Mouse (Mus musculus): ENCODE measurements around the gene Crkl. TPM values are rescaled to one million over a fixed set of nuclear protein-coding genes. Genes with fewer than 3 reads are reported as not detected.
"Not testable (repeated sequence)": the region's sequence is repeated elsewhere in the genome, so short reads cannot be mapped to it uniquely, and the experiment has no call there.

Crkl gene
- total and polyA plus RNA-seq, 2 experiments from 2014 or later: 55.4 to 60.5 TPM

- Histone ChIP-seq H3K4me3 (ENCODE audit: low read depth, low read length) (no peak overlapping the region), H3K9me3 (ENCODE audit: low read length) (no peaks in the 10 kb centered on the region), H3K4me1 (ENCODE audit: insufficient read depth) (peaks cover 4% of the 10 kb centered on the region; the same call in 1 of the 2 replicates), H3K27me3 (ENCODE audit: insufficient read depth, low read length) (no peaks in the 10 kb centered on the region), H3K36me3 (ENCODE audit: insufficient read depth) (no peaks in the 10 kb centered on the region), H3K4me2 (ENCODE audit: low read depth) (no peak overlapping the region), H3K9ac (no peak overlapping the region), H3K27ac (ENCODE audit: low read depth, low read length) (no peak overlapping the region)
- no peak for TF ChIP-seq CTCF (IDR thresholded peaks at IDR 0.05; ENCODE audit: low read depth)
- 16% methylated on average over 10 of the region's 10 CpGs for WGBS
- DNase-seq (peak; percentile 25), ATAC-seq (peak; percentile 89)
Observed at GRCm38 (mm10) chr16:17499249-17499883, 47.6 kb downstream of the Crkl start.

- H3K4me1 ChIP-seq (ENCODE audit: insufficient read depth): no peaks in the 10 kb centered on the region
- H3K4me2 ChIP-seq (ENCODE audit: low read depth): no peak overlapping the region
- no peak for ATAC-seq
- no peak overlapping the region for H3K27ac ChIP-seq (ENCODE audit: low read depth, low read length)
- no peaks in the 10 kb centered on the region for H3K27me3 ChIP-seq (ENCODE audit: insufficient read depth, low read length)
- no peak for TF ChIP-seq CTCF (IDR thresholded peaks at IDR 0.05; ENCODE audit: low read depth)
- no peak overlapping the region for H3K9ac ChIP-seq
- H3K36me3 ChIP-seq (ENCODE audit: insufficient read depth): no peaks in the 10 kb centered on the region
- DNase-seq: no peak
- no peak overlapping the region for H3K4me3 ChIP-seq (ENCODE audit: low read depth, low read length)
- H3K9me3 ChIP-seq (ENCODE audit: low read length): no peaks in the 10 kb centered on the region
- WGBS: 90% methylated on average over 4 of the region's 4 CpGs
Observed at GRCm38 (mm10) chr16:17502681-17503080, 50.9 kb downstream of the Crkl start.

- WGBS: 78% methylated on average over 5 of the region's 5 CpGs
- peaks cover 4% of the 10 kb centered on the region for H3K36me3 ChIP-seq (ENCODE audit: insufficient read depth)
- H3K4me2 ChIP-seq (ENCODE audit: low read depth): no peak overlapping the region
- no peak overlapping the region for H3K4me3 ChIP-seq (ENCODE audit: low read depth, low read length)
- no peak overlapping the region for H3K27ac ChIP-seq (ENCODE audit: low read depth, low read length)
- peaks cover 12% of the 10 kb centered on the region; the same call in 1 of the 2 replicates for H3K4me1 ChIP-seq (ENCODE audit: insufficient read depth)
- H3K27me3 ChIP-seq (ENCODE audit: insufficient read depth, low read length): no peaks in the 10 kb centered on the region
- H3K9ac ChIP-seq: no peak overlapping the region
- no peaks in the 10 kb centered on the region for H3K9me3 ChIP-seq (ENCODE audit: low read length)
- no peak for ATAC-seq
- DNase-seq: no peak
- TF ChIP-seq CTCF (IDR thresholded peaks at IDR 0.05; ENCODE audit: low read depth): no peak
Observed at GRCm38 (mm10) chr16:17507018-17507552, 55.3 kb downstream of the Crkl start.

- peak; percentile 12 for ATAC-seq
- TF ChIP-seq CTCF (IDR thresholded peaks at IDR 0.05; ENCODE audit: low read depth): peak; percentile 9
- WGBS: 29% methylated on average over 3 of the region's 3 CpGs
Observed at GRCm38 (mm10) chr16:17508031-17508430, 56.2 kb downstream of the Crkl start.

GRCm38 (mm10) chr16:17508546-17509239, 56.9 kb downstream of the Crkl start, which contains the start of gene Lztr1:
TSS of gene Lztr1 (plus strand) at chr16:17508688.
- peak within 1 kb of the TSS; percentile 61 for H3K4me3 ChIP-seq (ENCODE audit: low read depth, low read length)
- WGBS: 4% methylated on average over 50 of the region's 50 CpGs

More at GRCm38 (mm10) chr16:17508031-17508430, 56.2 kb downstream of the Crkl start:
- Histone ChIP-seq H3K9ac (peak overlapping the region; percentile 77), H3K4me2 (ENCODE audit: low read depth) (peak overlapping the region; percentile 70), H3K4me3 (ENCODE audit: low read depth, low read length) (peak overlapping the region; percentile 61), H3K36me3 (ENCODE audit: insufficient read depth) (peaks cover 14% of the 10 kb centered on the region), H3K4me1 (ENCODE audit: insufficient read depth) (peaks cover 12% of the 10 kb centered on the region; the same call in 1 of the 2 replicates), H3K27ac (ENCODE audit: low read depth, low read length) (peak overlapping the region; percentile 95)
- H3K27me3 ChIP-seq (ENCODE audit: insufficient read depth, low read length); H3K9me3 ChIP-seq (ENCODE audit: low read length); DNase-seq: not testable (repeated sequence)

GRCm38 (mm10) chr16:17509240-17509597, 57.4 kb downstream of the Crkl start:
- Histone ChIP-seq H3K4me3 (ENCODE audit: low read depth, low read length) (peak overlapping the region; percentile 61), H3K9me3 (ENCODE audit: low read length) (no peaks in the 10 kb centered on the region), H3K4me2 (ENCODE audit: low read depth) (peak overlapping the region; percentile 70), H3K27me3 (ENCODE audit: insufficient read depth, low read length) (no peaks in the 10 kb centered on the region), H3K4me1 (ENCODE audit: insufficient read depth) (peaks cover 12% of the 10 kb centered on the region; the same call in 1 of the 2 replicates), H3K9ac (peak overlapping the region; percentile 77), H3K36me3 (ENCODE audit: insufficient read depth) (peaks cover 21% of the 10 kb centered on the region), H3K27ac (ENCODE audit: low read depth, low read length) (peak overlapping the region; percentile 95)
- DNase-seq: no peak
- ATAC-seq: no peak; the same call in 1 of the 2 replicates
- WGBS: 8% methylated on average over 9 of the region's 9 CpGs
- no peak for TF ChIP-seq CTCF (IDR thresholded peaks at IDR 0.05; ENCODE audit: low read depth)

More at GRCm38 (mm10) chr16:17508546-17509239, 56.9 kb downstream of the Crkl start, which contains the start of gene Lztr1:
- DNase-seq (peak; percentile 94), ATAC-seq (peak; percentile 97)
- Histone ChIP-seq H3K4me2 (ENCODE audit: low read depth) (peak within 1 kb of the TSS; percentile 70), H3K9ac (peak within 1 kb of the TSS; percentile 77), H3K9me3 (ENCODE audit: low read length) (no peaks in the 10 kb centered on the region), H3K36me3 (ENCODE audit: insufficient read depth) (peaks cover 20% of the 10 kb centered on the region), H3K27ac (ENCODE audit: low read depth, low read length) (peak within 1 kb of the TSS; percentile 95), H3K27me3 (ENCODE audit: insufficient read depth, low read length) (no peaks in the 10 kb centered on the region), H3K4me1 (ENCODE audit: insufficient read depth) (peaks cover 12% of the 10 kb centered on the region; the same call in 1 of the 2 replicates)
- TF ChIP-seq CTCF (IDR thresholded peaks at IDR 0.05; ENCODE audit: low read depth): no peak; the same call in 1 of the 2 replicates

Data from forebrain, postnatal 0 days (tissue).